Mouse (Mus musculus) forebrain, embryonic 12.5 days (tissue): Measurements from ENCODE around the gene Hoxd9. TPM values are rescaled to one million over a fixed set of nuclear protein-coding genes. Genes with fewer than 3 reads are reported as not detected.

ENCODE experiments used
- ATAC-seq: fragments of 200-750 bp; cut with Nextera tagmentation; 2 replicates; pipeline ENCODE4 v1.8.0; 2017; ENCODE audit warnings: moderate TSS enrichment; ENCODE audit not compliant: low FRiP score
- H3K27ac ChIP-seq: fragments of 300-500 bp; sonication (generic); 2 replicates; pipeline ENCODE4 v1.5.1; 2016; ENCODE audit warnings: mild to moderate bottlenecking
- H3K27me3 ChIP-seq: fragments of 300-500 bp; sonication (generic); 2 replicates; pipeline ENCODE4 v1.6.1; 2016; ENCODE audit warnings: mild to moderate bottlenecking
- H3K36me3 ChIP-seq: fragments of 300-500 bp; sonication (generic); replicated peaks from 2 replicates; pipeline ENCODE4 v1.6.1; 2016; ENCODE audit warnings: mild to moderate bottlenecking
- H3K4me1 ChIP-seq: fragments of 300-500 bp; sonication (generic); 2 replicates; pipeline ENCODE4 v1.6.1; 2016
- H3K4me2 ChIP-seq: fragments of 300-500 bp; sonication (generic); 2 replicates; pipeline ENCODE4 v1.6.1; 2016; ENCODE audit warnings: mild to moderate bottlenecking, moderate library complexity
- H3K4me3 ChIP-seq: fragments of 300-500 bp; sonication (generic); replicated peaks from 2 replicates; pipeline ENCODE4 v1.5.1; 2016; ENCODE audit warnings: mild to moderate bottlenecking
- H3K9ac ChIP-seq: fragments of 300-500 bp; sonication (generic); 2 replicates; pipeline ENCODE4 v1.6.1; 2016; ENCODE audit warnings: mild to moderate bottlenecking
- H3K9me3 ChIP-seq: fragments of 300-500 bp; sonication (generic); 2 replicates; pipeline ENCODE4 v1.6.1; 2016
- WGBS: fragments of 180-500 bp; shearing (Covaris S2); methylation state at CpG from one replicate; pipeline ENCODE4 v1.1.7; 2016; 5-methylcytosine and 5-hydroxymethylcytosine counted together
- polyA plus RNA-seq: library from polyadenylated mRNA; unstranded; fragments of >200 nt; fragmentation: Nextera tagmentation; extraction: Ambion mirVana; gene quantifications from 2 replicates; pipeline ENCODE4 v1.2.1, GENCODE M21; 2016

Gene Hoxd9
- polyA plus RNA-seq, 1 experiment from 2014 or later: not detected

GRCm38 (mm10) chr2:74670632-74671188, 26.8 kb upstream of the Hoxd9 start:
- H3K36me3 ChIP-seq: no peaks in the 10 kb centered on the region
- no peaks in the 10 kb centered on the region for H3K9me3 ChIP-seq
- H3K9ac ChIP-seq: no peak overlapping the region
- ATAC-seq: no peak
- WGBS: 2% methylated on average over 3 of the region's 3 CpGs
- no peak overlapping the region for H3K4me3 ChIP-seq
- peaks cover 97% of the 10 kb centered on the region for H3K27me3 ChIP-seq
- no peak overlapping the region for H3K4me2 ChIP-seq
- no peak overlapping the region for H3K27ac ChIP-seq
- H3K4me1 ChIP-seq: peaks cover 17% of the 10 kb centered on the region

DNA sequence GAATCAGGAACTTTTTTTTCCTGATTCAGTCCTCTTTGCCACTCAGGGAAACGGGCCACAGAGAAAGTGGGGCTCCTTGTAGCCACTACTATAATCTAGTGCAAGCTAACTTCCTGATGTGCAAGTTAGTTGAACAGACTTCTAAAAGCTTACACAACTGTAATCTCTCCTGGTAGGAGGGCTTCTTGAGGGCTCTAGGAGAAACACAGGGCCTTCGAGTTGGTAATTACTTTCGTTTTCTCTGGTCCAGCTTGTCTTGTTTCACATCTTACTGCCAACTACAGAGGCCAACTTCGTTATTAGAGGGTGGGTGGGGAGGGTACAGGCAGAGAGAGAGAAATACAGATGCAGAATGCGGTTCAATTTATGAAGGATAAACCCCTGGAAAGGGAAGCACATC, 25.7 kb upstream of the Hoxd9 start:
- no peak for ATAC-seq
- Histone ChIP-seq H3K4me2 (no peak overlapping the region), H3K4me3 (no peak overlapping the region), H3K27me3 (peaks cover 97% of the 10 kb centered on the region), H3K9ac (no peak overlapping the region), H3K4me1 (peaks cover 17% of the 10 kb centered on the region), H3K36me3 (no peaks in the 10 kb centered on the region), H3K9me3 (no peaks in the 10 kb centered on the region), H3K27ac (no peak overlapping the region)
- WGBS: 5% methylated on average over 5 of the region's 5 CpGs

GRCm38 (mm10) chr2:74672481-74673362, 24.8 kb upstream of the Hoxd9 start:
- under 1% methylated on average over 40 of the region's 40 CpGs for WGBS
- Histone ChIP-seq H3K27me3 (peaks cover 97% of the 10 kb centered on the region), H3K9ac (no peak overlapping the region), H3K4me1 (peaks cover 16% of the 10 kb centered on the region), H3K9me3 (no peaks in the 10 kb centered on the region), H3K4me2 (peak overlapping the region; percentile 49), H3K27ac (no peak overlapping the region), H3K4me3 (peak overlapping the region; percentile 29), H3K36me3 (no peaks in the 10 kb centered on the region)
- ATAC-seq: peak; percentile 76

DNA sequence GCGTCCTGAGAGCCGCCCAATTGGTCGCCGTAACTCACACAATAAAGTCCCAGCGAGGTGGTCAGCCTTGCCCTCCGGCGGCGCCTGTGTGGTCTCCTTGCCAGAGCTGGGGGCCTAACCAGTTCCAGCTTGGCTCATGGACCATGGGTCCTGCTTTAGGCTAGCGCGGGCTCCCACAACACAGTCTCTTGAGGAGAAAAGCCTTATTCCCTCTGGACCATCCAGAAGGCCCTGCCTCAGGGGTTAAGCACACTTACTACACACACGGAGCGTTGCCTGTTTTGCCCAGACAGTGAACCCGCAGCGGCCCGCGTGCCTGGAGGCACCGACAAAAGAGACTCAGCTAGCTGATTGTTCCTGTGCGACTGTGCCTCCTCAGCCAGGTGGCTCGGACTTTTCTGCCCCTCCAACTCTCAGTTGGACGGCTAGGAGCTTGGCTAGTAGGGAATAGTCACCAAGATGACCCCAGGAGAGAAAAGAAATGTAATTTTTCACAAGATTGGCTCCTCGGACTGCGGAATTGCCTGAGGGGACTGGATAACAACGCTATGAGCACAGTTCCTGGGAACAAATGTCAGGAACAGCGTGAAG, 23.6 kb upstream of the Hoxd9 start:
- ATAC-seq: no peak
- H3K4me3 ChIP-seq: no peak overlapping the region
- WGBS: under 1% methylated on average over 24 of the region's 24 CpGs
- H3K4me2 ChIP-seq: no peak overlapping the region
- H3K4me1 ChIP-seq: peaks cover 6% of the 10 kb centered on the region
- H3K27ac ChIP-seq: no peak overlapping the region
- peaks cover 97% of the 10 kb centered on the region for H3K27me3 ChIP-seq
- H3K9me3 ChIP-seq: no peaks in the 10 kb centered on the region
- no peaks in the 10 kb centered on the region for H3K36me3 ChIP-seq
- no peak overlapping the region for H3K9ac ChIP-seq

DNA sequence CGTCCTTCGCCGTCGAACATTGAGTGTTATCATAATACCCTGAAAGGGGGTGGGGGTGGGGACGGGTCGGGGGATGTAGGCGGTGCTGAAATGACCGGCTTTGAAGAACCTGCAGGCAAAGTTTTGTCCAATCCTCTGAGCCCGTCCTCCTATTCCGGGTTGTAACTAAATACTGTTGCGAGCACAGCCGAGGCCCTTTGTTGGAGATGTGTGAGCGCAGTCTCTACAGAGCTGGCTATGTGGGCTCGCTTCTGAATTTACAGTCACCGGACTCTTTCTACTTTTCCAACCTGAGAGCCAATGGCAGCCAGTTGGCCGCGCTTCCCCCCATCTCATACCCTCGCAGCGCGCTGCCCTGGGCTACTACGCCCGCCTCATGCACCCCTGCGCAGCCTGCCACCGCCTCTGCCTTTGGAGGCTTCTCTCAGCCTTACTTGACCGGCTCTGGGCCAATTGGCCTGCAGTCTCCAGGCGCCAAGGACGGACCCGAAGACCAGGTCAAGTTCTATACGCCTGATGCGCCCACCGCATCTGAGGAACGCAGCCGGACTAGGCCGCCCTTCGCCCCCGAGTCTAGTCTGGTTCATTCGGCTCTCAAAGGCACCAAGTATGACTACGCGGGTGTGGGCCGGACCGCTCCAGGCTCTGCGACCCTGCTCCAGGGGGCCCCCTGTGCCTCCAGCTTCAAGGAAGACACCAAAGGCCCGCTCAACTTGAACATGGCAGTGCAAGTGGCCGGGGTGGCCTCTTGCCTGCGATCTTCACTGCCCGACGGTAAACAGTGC, 22.5 kb upstream of the Hoxd9 start, which contains the start of gene Hoxd12:
Gene Hoxd12, plus strand, starts transcription at position 133 of the 785 bp plus-strand sequence.
- Histone ChIP-seq H3K36me3 (no peaks in the 10 kb centered on the region), H3K4me3 (no peak within 1 kb of the TSS), H3K9ac (no peak within 1 kb of the TSS), H3K27ac (no peak within 1 kb of the TSS), H3K9me3 (no peaks in the 10 kb centered on the region), H3K27me3 (peaks cover 97% of the 10 kb centered on the region), H3K4me1 (peaks cover 6% of the 10 kb centered on the region), H3K4me2 (no peak within 1 kb of the TSS)
- 2% methylated on average over 47 of the region's 47 CpGs for WGBS
- ATAC-seq: no peak

GRCm38 (mm10) chr2:74675666-74676282, 21.8 kb upstream of the Hoxd9 start:
- Histone ChIP-seq H3K36me3 (no peaks in the 10 kb centered on the region), H3K4me3 (no peak overlapping the region), H3K9me3 (no peaks in the 10 kb centered on the region), H3K27me3 (peaks cover 99% of the 10 kb centered on the region), H3K4me2 (no peak overlapping the region), H3K9ac (no peak overlapping the region), H3K4me1 (peaks cover 6% of the 10 kb centered on the region), H3K27ac (no peak overlapping the region)
- WGBS: 4% methylated on average over 24 of the region's 24 CpGs
- no peak for ATAC-seq

GRCm38 (mm10) chr2:74676376-74677052, 21.0 kb upstream of the Hoxd9 start:
- no peak overlapping the region for H3K4me2 ChIP-seq
- WGBS: 3% methylated on average over 9 of the region's 9 CpGs

DNA sequence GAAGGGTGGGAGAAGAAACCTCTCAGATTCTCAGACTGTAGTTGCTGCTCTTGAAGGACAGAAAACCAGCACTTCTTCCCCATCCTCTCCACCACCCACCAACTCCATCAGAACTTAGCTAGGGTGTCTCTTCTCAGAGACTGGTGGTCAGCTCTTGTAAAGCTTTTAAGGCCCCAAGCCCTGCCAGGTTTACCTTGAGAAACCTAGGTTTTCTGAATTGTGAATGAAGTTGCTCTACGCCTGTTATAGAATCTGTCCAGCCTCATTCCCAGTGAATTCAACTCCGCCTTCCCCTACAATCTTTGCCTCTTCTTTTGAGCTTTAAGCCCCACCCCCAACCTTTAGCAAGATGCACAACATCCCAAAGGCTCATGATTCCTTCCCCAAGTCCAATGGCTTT, 20.4 kb upstream of the Hoxd9 start:
- Histone ChIP-seq H3K27me3 (peaks cover 99% of the 10 kb centered on the region), H3K4me3 (no peak overlapping the region), H3K9me3 (no peaks in the 10 kb centered on the region), H3K27ac (no peak overlapping the region), H3K4me1 (peaks cover 11% of the 10 kb centered on the region), H3K4me2 (no peak overlapping the region), H3K9ac (no peak overlapping the region), H3K36me3 (no peaks in the 10 kb centered on the region)
- ATAC-seq: no peak
- 6% methylated on average over 2 of the region's 2 CpGs for WGBS

More at GRCm38 (mm10) chr2:74676376-74677052, 21.0 kb upstream of the Hoxd9 start:
- Histone ChIP-seq H3K36me3 (no peaks in the 10 kb centered on the region), H3K27me3 (peaks cover 99% of the 10 kb centered on the region), H3K4me3 (no peak overlapping the region), H3K9me3 (no peaks in the 10 kb centered on the region), H3K27ac (no peak overlapping the region), H3K4me1 (peaks cover 6% of the 10 kb centered on the region), H3K9ac (no peak overlapping the region)
- ATAC-seq: no peak

- H3K27me3 ChIP-seq: peaks cover 99% of the 10 kb centered on the region
- no peaks in the 10 kb centered on the region for H3K36me3 ChIP-seq
- ATAC-seq: no peak
- H3K4me1 ChIP-seq: peaks cover 13% of the 10 kb centered on the region
- H3K9me3 ChIP-seq: no peaks in the 10 kb centered on the region
- H3K9ac ChIP-seq: no peak within 1 kb of the TSS
- 2% methylated on average over 15 of the region's 15 CpGs for WGBS
- no peak within 1 kb of the TSS for H3K4me2 ChIP-seq
- H3K27ac ChIP-seq: no peak within 1 kb of the TSS
- no peak within 1 kb of the TSS for H3K4me3 ChIP-seq
Measured at GRCm38 (mm10) chr2:74678891-74679595, 18.5 kb upstream of the Hoxd9 start, which contains the start of gene Hoxd11. TSS of gene Hoxd11 (plus strand) at chr2:74679557.

DNA sequence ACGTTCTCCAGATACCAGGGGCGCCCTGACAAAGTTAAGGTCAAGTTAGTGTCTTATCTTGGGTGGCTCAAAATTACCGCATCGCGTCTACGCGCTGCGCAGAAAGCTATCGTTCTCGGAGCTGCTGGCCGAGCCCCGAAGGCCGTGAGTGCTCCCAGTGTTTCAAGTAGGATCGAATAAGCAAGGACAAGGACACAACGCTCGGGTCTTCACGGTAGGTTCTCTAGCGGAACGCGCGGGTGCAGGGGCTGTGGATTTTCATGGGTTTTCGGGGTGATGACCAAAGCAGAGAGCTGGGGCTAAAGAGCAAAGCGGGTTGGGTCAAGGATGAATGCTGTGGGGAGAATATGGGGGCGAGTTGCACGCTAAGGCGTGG, 17.9 kb upstream of the Hoxd9 start:
- under 1% methylated on average over 26 of the region's 26 CpGs for WGBS
- H3K9ac ChIP-seq: no peak overlapping the region
- no peaks in the 10 kb centered on the region for H3K36me3 ChIP-seq
- no peak overlapping the region for H3K27ac ChIP-seq
- H3K4me1 ChIP-seq: peaks cover 13% of the 10 kb centered on the region
- ATAC-seq: no peak
- H3K9me3 ChIP-seq: no peaks in the 10 kb centered on the region
- no peak overlapping the region for H3K4me2 ChIP-seq
- peaks cover 99% of the 10 kb centered on the region for H3K27me3 ChIP-seq
- H3K4me3 ChIP-seq: no peak overlapping the region

- H3K4me3 ChIP-seq: no peak overlapping the region
- WGBS: 2% methylated on average over 23 of the region's 23 CpGs
- H3K27me3 ChIP-seq: peaks cover 99% of the 10 kb centered on the region
- no peak overlapping the region for H3K27ac ChIP-seq
- no peak for ATAC-seq
- no peaks in the 10 kb centered on the region for H3K36me3 ChIP-seq
- H3K4me2 ChIP-seq: no peak overlapping the region
- no peak overlapping the region for H3K9ac ChIP-seq
- H3K4me1 ChIP-seq: peaks cover 13% of the 10 kb centered on the region
- no peaks in the 10 kb centered on the region for H3K9me3 ChIP-seq
Measured at GRCm38 (mm10) chr2:74679980-74680379, 17.5 kb upstream of the Hoxd9 start.
